Mouse (Mus musculus) spleen, postnatal 10 days (tissue): ENCODE measurements around the gene Zfp661.
"Not testable (repeated sequence)": the region's sequence is repeated elsewhere in the genome, so short reads cannot be mapped to it uniquely, and the experiment has no call there.

Experiments used
- DNase-seq, 2 experiments: peaks; one replicate each; pipeline ENCODE4 v3.0.0; 2021 to 2022; ENCODE audit warnings: low spot score in 2 of 2

The Zfp661 gene

DNA sequence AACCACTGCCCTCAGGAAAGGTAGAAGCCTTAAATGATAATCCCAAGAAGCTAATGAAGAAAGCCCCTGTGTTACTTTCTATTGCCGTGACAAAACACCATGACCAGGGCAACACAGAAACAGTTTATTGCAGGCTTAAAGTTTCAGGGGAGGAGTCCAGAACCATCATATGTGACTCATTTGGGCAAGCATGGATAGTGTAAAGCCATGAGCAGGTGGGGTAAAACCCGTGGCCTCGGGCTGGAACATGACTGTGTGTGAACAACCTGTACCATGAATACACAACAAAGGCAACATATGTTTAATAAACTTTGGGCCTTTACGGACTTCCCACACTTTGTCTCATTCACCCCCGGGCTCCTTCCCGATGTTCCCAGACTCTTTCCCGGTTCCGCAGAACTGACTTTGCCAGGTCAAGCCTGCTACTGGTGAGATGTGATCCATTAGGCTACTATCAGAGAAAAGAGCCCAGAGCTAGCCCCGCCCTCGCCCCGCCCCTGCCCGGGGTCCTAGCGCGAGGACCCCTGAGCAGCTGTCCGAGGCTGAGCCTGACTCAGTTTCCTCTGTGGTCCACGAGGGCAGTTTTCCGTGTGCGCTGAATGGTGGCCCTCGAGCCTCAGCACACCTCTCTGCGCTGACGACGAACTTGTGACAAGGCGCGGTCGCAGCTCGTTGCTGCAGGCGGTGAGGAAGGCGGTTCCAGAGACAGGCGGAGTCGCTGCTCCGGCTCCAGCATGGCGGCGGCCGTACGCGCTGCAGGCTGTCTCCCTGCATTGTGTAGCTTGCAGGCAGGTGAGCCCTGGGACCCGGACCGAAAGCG is at the start of gene Zfp661, which contains the start of gene Mrps5:
Gene Zfp661 (minus strand): TSS at position 401 of the 820 bp plus-strand sequence.
Gene Mrps5 (plus strand): TSS at position 529 of the 820 bp plus-strand sequence.
- peak; percentile 88 to 92 for DNase-seq

DNA sequence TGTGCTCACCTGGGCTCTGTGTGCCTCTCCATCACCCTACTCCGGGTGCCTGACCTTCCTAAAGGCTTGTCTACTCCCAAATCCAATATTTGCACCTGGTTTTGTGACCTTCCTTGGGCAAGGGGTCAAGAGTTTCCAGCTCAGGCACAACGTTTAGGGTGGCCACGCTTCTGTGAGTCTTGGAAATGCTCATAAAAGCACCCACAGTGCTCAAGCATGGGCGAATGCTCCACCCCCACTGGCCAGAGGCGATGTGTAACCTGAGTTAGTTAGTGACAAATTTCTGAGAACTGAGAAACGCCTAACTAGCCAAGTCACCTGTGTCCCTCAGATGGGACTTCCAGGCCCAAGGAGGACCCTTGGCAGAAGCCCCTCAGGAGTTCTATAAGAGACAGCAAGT is 48.7 kb upstream of the Zfp661 start:
- DNase-seq: no peak

DNA sequence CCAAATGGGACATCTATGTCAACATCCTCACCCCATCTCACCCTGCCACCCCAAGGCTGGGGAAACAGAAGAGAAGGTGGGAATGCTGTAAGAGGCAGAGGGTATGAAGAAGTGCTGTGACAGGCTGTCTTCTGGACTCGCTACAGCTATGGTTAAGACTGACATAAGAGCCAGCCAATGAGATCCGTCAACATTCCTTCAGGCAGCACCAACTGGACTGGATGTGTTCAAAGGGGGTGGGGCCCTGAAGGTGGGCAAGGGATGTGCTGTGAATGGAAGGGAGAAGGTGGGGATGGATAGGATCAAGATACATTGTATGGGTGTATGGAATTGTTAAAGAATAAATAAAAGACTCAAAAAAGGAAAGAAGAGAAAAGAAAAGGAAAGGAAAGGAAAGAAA is 45.7 kb upstream of the Zfp661 start:
- DNase-seq: no peak

DNA sequence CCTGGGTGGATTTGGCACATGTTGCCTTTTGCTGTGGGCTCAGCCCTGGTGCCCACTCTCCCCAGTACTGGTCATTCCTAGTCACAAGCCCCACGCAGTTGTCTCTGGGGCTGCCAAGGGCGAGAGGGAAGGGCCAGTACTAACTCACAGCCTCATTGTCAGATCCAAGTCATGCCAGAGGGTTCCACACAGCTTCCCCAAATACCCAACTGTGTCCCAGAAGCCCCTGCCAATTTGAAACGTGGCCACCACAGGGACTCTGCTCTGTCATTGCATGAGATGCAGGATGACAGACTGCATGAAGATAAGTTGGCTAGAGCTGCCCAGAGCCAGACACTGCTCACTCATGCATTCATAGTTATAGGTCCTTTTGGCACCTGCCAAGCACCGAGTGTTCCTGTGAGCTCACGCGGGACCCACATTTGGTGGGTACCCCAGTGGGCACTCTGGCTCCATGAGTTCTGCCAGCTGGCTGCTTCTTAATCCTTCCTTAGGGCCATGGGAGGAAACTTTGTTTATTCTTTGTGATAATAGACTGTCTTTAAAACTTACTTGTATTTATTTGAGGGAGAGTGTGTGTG is 41.2 kb upstream of the Zfp661 start:
- DNase-seq: no peak

DNA sequence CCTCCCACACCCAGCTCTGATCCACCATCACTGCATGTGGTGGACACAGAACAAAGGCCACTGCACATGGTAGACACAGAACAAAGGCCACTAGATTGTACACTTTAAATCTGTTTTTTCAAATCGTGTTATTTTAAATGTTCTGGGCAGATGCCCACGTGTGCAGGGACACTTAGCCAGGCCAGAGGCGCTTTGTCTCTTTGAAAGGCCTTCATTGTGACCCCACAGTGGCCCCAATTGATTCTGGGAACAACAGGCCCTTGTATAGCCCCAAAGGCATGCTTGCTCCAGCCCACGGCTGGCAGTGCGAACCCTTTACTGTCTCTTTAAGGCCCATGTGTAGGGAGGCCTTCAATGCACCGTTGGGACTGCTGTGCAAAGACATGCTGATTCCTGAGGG is 40.5 kb upstream of the Zfp661 start:
- no peak for DNase-seq

DNA sequence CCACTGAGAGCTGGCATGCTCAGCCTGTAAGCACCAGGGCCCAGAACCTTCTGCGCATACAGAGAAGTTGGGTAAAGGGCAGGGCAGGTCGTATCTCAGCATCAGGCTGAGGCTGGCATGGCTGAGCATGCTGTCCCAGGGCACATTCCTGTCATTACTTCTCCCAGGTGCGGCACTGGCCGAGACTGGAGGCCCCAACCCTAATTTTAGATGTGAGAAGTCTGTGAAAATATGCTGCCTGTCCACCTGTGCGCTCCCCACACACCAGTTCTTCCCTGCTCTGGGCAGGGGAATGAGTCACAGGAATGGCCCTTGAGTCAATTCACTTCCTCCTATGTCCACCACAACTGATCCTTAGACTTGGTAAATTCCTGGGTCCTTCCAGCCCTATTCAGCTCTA is 38.8 kb upstream of the Zfp661 start:
- no peak for DNase-seq

DNA sequence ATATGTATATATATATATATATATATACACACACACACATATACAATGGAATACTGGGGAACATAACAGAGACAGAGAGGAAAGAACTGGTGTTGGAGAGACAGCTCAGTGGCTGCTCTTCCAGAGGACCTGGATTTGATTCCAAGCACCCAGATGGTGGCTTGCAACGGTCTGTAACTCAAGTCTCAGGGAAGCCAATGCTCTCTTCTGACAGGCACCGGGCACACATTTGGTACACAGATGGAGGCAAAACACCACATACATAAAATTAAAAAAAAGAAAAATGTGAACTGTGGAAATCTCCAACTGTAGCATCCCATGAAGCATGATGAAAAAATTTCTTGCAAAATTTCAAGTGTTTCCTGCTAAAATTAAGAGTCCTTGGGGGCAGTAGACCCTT is 37.9 kb upstream of the Zfp661 start:
- DNase-seq: no peak

DNA sequence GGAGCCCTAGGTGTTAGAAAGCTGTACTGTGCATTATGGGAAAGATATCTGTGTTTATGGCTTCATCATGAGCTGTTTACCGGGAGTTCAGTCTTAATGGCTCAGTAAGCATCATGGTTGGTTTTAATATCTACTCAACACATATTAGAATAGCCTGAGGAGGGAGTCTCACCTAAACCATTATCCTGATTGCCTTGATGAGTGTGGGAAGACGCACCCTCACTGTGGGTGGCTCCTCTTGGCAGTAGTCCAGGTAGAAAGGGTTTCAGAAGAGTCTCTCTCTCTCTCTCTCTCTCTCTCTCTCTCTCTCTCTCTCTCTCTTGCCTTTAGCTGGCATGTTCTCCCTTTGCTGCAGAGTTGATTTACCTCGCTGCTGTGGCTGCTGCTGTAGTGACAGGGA is 35.2 kb upstream of the Zfp661 start:
- DNase-seq: no peak

DNA sequence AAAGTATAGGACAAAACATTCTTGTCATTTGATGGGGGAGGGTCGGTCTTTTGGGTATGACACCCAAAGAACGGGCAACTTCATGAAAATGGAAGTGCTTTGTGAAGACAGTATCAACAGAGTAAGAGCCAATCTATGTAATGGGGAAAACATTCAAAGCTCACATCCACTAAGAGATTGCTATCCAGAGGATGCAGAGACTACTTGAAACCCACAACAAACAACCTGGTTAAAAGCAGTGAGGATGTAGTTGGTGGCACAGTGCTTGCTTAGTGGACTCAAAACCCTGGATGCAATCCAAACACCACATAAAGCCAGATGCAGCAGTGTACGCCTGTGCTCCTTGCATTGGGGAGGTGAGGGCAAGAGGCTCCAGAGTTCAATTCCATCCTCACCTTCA is 32.4 kb upstream of the Zfp661 start:
- DNase-seq: no peak

DNA sequence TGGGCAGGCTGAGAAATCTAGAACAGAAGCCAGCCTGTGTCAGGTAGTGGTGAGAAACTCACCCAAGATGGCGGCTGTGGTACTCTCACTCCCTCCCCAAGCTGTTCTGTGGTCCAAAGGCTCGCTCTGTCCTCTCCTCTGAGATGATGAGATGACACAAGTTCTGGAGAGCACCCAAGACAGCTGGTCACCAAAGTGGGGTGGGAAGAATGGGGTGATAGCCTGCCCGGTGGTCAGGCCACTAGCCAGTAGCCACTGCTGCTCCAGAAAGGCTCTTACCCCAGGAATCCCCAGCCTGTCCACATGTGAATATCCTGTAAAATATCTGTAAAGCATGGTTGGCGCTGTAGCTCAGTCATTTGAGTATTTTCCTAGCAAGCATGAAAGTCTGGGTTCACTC is 25.4 kb upstream of the Zfp661 start:
- DNase-seq: no peak

DNA sequence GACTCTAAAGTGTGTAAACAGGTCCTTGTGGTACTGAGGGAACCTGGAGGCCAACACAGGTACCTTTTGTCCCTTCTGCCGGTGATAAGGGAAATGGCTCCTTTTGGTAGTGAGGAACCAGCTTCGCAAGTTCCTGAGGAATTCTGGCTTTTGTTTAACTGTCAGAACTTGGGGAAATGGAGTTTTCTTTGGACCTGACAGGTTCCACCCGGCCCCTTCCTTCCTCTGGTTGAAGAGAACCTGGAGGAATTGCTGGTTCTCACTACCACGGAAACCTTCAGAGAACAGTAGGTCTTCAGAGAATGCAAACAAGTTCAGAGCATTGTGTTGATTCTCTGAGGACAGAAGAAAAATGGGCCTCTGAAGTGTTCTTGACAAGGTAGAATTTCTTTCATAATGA is 24.5 kb upstream of the Zfp661 start:
- no peak for DNase-seq

DNA sequence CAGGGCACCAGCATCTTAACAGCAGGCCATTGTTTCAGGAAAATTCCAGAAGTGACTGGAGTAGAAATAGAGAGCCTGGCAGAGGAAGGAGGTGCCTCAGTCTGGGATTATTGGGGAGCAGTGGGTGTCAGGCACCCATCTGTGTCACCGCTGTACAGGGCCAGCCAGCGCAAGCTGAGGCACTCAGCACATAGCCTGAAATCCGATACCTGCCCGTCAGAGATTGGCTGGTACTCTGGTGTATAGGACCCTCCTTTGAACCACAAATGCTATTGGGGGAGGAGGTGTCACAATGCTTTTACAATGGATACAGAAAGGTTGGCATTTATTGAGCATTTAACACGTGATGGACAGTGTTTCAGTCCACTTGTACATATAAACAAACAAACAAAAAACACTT is 22.1 kb upstream of the Zfp661 start:
- no peak for DNase-seq

DNA sequence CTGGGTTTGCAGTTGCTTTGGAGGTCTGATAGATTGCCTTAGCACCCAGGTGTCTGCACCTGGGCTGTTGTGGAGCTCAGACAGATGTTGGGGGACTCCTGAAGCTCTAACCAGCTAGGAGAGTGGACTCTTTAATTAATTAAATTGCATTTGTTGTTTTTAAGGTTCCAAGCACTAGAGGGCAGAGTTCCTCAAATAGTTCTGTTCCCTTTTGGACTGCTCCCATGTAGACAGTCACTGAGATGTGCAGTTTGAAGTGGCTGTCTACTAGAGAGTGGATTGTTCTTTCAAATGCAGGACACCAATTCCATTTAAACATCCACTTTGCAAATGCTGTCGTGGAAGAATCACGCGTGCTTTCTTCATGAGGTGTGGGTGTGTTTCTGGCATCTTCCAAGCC is 21.3 kb upstream of the Zfp661 start:
- no peak for DNase-seq

DNA sequence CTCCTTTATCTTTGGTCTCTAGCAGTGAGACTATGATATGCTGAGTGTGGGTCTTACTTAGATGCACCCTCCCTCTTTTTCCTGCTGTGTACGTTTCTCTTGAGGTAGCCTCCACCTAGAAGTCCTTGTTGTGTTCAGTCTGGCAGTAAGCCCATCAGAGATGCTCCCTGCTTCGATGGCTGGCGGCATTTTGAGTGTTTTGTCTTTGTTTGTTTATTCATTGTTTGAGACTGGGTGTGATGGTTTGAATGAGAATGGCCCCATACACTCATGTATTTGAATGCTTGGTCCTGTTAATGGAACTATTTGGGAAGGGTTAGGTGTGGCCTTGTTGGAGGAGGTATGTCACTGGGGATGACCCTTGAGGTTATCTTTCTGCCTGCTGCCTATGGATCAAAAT is 18.3 kb upstream of the Zfp661 start:
- no peak for DNase-seq

DNA sequence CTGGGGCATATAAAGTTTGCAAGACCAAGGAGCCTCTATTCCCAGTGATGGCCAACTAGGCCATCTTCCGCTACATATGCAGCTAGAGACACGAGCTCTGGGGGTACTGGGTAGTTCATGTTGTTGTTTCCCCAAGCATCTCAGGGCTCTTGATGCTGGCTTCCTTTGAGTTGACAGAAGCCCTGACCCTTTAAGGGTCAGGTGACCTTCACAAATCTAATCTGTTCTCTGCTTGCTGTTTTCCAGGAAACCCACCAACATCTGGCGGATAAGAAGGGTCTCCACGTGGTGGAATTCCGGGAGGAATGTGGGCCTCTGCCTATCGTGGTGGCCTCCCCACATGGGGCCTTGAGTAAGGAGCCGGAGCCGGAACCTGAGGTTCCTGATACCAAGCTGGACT is 16.5 kb upstream of the Zfp661 start:
- not testable (repeated sequence) for DNase-seq

DNA sequence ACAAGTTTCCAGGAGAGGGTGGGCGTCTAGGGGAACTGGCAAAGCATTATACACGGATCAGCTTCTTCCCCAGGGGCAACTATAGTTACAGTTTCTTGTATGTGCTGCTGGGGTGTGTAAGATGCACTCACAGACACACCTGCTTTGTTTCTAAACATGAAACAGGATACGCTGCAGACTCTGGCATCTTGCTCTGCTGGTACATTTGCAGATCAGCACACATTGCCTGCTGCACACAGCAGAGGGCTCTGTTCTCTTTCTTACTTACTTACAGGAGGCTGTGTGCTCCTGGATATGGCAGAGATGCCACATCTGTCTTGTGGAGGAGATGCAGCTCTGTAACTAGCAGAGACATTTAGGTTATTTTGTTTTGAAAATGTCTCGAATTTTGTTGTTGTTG is 3.9 kb upstream of the Zfp661 start:
- no peak for DNase-seq

DNA sequence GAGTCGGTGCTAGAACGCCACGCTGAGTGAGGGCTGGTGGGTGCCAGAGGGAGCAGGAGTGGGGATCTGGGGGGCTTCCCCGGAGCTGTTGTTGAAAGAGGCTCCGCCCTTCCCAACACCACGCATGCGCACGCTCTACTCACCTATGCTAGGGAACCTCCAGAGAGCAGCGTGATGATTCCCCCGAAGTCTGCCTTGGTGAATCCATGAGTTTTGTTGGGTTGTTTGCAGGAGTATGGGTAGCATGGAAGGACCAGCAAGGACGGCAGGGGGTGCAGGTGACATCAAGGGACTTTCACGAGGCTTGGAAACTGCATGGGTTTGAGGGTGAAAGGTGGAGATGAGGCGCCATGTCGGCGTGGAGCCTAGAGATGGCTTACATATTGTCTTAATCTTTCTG is 3.3 kb upstream of the Zfp661 start:
- DNase-seq: peak in 1 of 2 experiments; percentile 59

DNA sequence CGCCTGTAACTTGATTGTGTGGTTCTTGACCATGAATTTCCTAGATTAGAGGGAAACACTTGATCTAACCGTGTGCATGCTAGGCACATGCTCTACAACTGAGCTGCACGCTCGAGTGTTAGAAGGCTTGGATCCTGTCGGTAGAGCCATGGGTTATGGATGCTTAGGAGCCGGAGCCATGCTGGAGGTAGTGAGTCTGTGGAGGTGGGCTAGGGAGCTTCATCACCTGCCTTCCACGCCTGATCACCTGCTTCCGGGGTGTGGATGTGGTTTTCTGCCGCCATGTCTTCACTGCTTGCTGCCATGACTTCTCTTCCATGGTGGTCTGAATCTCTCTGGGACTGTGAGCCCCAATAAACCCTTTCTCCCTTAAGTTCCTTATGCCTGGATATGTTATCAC is 2.0 kb upstream of the Zfp661 start:
- no peak for DNase-seq

DNA sequence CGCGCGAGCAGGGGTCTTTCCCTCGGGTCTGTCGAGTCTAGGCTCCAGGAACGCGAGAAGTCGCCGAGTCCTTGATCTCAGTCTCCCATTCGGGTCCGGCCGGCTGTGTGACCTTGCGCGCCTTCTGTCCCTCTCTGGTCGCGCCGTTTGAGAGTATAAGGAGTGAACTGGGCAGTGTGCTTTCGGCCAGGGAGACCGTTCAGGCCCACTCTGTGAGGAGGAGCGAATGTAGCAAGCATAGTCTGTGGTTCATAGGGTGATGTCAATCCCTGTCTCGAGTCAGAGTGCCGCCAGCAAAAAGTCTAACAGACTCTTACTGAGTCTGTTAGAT is 585 bp upstream of the Zfp661 start:
- no peak for DNase-seq

DNA sequence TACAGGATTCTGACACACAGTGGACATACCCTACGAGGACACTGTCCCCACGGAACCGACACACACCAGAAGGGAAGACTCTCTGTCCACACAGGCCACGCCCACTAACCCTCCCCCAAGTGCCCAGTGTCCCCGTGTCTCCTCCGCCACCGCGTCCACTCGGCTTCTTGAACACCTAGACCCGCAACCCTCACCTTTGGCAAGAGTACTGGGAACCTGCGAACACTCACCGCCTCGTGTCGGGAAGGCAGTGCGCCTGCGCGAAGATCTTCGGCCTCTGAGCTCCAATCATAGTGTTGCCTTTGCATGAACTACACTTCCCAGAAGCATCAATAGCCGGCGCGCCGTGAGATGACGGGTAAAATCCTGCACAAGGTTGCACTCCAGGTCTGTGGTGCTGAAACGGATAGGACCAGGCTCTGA is 2.4 kb downstream of the Zfp661 start:
- DNase-seq: peak; percentile 68 to 90

DNA sequence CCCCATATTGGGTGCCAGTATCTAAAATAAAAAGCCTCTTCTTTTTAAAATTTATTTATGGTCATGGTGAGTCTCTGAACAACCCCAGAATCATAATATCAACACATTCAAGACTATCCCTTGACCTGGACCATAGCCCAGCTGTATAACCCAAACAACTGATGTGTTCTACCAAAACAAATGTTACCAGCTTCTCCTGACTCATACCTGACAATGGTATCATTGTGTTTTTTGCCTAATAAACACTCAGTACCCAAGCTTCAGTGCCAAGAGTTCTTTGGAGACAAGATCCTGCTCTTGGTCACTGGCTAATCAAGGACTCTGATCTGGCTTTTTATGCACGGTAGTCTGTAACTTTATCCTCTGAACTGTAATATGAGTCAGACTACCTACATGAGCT is 13.6 kb downstream of the Zfp661 start:
- no peak for DNase-seq

DNA sequence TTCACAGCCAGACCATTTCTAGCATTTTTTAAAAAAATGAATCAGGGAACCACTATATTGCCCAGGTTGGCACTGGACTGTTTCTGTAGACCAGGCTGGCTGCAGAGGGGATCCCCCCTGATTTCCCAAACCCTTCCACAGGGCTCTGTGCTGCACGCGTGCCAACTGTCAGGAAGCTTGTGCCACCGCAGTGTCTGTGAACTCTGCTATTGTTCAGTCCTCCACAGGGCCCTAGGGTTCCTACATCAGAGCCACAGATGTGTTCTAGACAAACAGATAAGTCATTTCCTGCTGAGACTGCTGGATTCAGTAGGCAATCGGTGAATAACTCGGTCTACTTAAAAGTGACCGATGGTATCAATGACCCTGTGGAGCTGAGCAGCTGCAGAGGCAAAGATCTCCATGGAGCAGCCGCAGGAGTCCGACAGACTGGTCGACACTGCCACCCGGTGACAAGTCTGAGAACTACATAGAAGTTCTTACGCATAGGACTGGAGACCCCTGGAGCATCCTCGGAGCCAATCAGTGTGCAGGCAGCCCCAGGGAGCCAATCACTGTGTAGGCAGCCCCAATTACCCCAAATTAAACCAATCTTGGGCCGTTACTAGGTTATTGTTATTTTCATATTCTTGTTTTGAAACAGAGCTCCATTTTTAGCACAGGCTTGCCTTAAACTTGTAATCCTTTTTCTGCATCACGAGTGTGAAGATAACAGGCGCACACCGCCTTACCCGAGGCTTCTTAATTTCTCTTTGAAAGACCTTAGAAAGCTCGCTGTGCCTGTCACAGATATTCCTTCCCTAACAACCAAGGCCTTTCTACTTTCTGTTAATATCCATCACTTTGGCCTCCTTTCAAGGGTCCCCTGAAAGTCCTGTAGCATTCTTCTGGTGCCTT is 27.6 kb downstream of the Zfp661 start:
- peak; percentile 42 to 77 for DNase-seq

DNA sequence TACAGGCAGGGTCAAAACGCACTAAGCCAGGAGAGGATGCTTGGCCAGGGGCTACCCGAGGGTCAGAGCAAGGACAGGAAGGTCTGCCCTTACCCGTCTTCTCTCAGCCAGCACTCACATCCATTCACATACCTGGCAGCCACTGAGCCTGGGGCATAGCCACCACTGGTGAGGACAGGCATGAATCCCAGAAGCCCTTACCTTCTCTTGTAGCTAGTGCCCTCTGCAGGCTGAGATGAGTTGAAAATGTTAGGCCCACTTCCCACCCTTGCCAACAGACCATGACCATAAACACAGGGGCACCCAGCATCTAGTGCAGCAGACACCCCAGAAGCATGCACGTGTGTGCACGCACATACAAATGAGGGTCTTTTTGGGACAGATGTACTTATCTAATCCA is 35.8 kb downstream of the Zfp661 start:
- no peak for DNase-seq
